ENCODE assay signal across 35 mouse cellular contexts in genomic region chr8:106315402-106316187, GRCm38 (mm10). TPM values are rescaled to one million over a fixed set of nuclear protein-coding genes. Genes with fewer than 3 reads are reported as not detected.
DNase-seq lines count a peak whose midpoint lies in the region; ATAC-seq and TF ChIP-seq lines count a peak whose summit lies in the region.
"Had no signal": no experiment of that assay in that cellular context is flagged by ENCODE, and none has a peak within 500 bp of the region (broad histone marks: within the 10 kb centered on the region; RNA-seq: fewer than 3 reads in every experiment).

No protein-coding gene starts in this region.

- 68% methylated on average over 6 of the region's 6 CpGs for WGBS in stomach, postnatal 0 days
- 82% methylated on average over 6 of the region's 6 CpGs for whole genome bisulfite sequencing in heart, embryonic 11.5 days (ENCODE audit: insufficient replicate concordance)

- H3K27me3 ChIP-seq in stomach, postnatal 0 days (ENCODE audit: control insufficient read depth, insufficient read depth, low read length): no peaks in the 10 kb centered on the region
- peaks cover 2% of the 10 kb centered on the region; the same call in 1 of the 2 replicates for H3K27me3 ChIP-seq in heart, embryonic 11.5 days (ENCODE audit: control insufficient read depth, insufficient read depth, low read length)
- H3K27me3 ChIP-seq: forebrain, embryonic 15.5 days; hindbrain, embryonic 15.5 days; kidney, embryonic 15.5 days; lung, embryonic 15.5 days; midbrain, embryonic 12.5 days; neural tube, embryonic 12.5 days had no signal

- no peak overlapping the region; the same call in 1 of the 2 replicates for H3K27ac ChIP-seq in layer of hippocampus, adult 2 months
- H3K27ac ChIP-seq in stomach, postnatal 0 days (replicated peaks): peak overlapping the region; percentile 63
- no peak overlapping the region for H3K27ac ChIP-seq in heart, embryonic 11.5 days (ENCODE audit: low read depth, low read length)
- H3K27ac ChIP-seq: embryonic facial prominence, embryonic 12.5 days; forebrain, embryonic 10.5 days; forebrain, embryonic 15.5 days; heart, embryonic 10.5 days; hindbrain, embryonic 15.5 days; kidney, embryonic 15.5 days; lung, embryonic 15.5 days; midbrain, embryonic 12.5 days; neural tube, embryonic 12.5 days had no signal

- no peak overlapping the region for H3K4me3 ChIP-seq in layer of hippocampus, adult 2 months
- no peak overlapping the region for H3K4me3 ChIP-seq in stomach, postnatal 0 days (ENCODE audit: low read depth, low read length)
- no peak overlapping the region for H3K4me3 ChIP-seq in heart, embryonic 11.5 days (ENCODE audit: low read depth, low read length)
- H3K4me3 ChIP-seq: embryonic facial prominence, embryonic 12.5 days; forebrain, embryonic 10.5 days; forebrain, embryonic 15.5 days; heart, embryonic 10.5 days; hindbrain, embryonic 15.5 days; kidney, embryonic 15.5 days; lung, embryonic 15.5 days; megakaryocyte, embryonic 14.5 days; midbrain, embryonic 12.5 days; myocyte; neural tube, embryonic 12.5 days had no signal

- H3K4me1 ChIP-seq in stomach, postnatal 0 days (replicated peaks; ENCODE audit: control insufficient read depth, insufficient read depth): no peaks in the 10 kb centered on the region
- no peaks in the 10 kb centered on the region for H3K4me1 ChIP-seq in heart, embryonic 11.5 days (ENCODE audit: control insufficient read depth, insufficient read depth, low read length)
- H3K4me1 ChIP-seq: embryonic facial prominence, embryonic 12.5 days; heart, embryonic 10.5 days; kidney, embryonic 15.5 days; lung, embryonic 15.5 days; megakaryocyte, embryonic 14.5 days; midbrain, embryonic 12.5 days had no signal

- H3K4me2 ChIP-seq in stomach, postnatal 0 days (replicated peaks; ENCODE audit: low read depth): no peak overlapping the region
- no peak overlapping the region for H3K4me2 ChIP-seq in heart, embryonic 11.5 days
- H3K4me2 ChIP-seq: embryonic facial prominence, embryonic 12.5 days; forebrain, embryonic 15.5 days; hindbrain, embryonic 15.5 days; kidney, embryonic 15.5 days; lung, embryonic 15.5 days; midbrain, embryonic 12.5 days; neural tube, embryonic 12.5 days had no signal

- no peak for TF ChIP-seq EP300 in stomach, postnatal 0 days (optimal IDR thresholded peaks at IDR 0.05)

- TF ChIP-seq CTCF in layer of hippocampus, adult 2 months (conservative IDR thresholded peaks at IDR 0.05): peak; percentile 45
- TF ChIP-seq CTCF in stomach, postnatal 0 days (IDR thresholded peaks at IDR 0.05; ENCODE audit: low read depth): no peak

- no peak for DNase-seq in layer of hippocampus, adult 2 months (ENCODE audit: low spot score in 2 of 2)
- DNase-seq in layer of hippocampus, adult 8-10 months (ENCODE audit: low spot score in 2 of 2): no peak
- peak; percentile 61 for DNase-seq in stomach, postnatal 0 days (ENCODE audit: low spot score)
- DNase-seq in Muller cell, postnatal 12 days (ENCODE audit: inconsistent ontology term): no peak
- no peak for DNase-seq in embryo, embryonic 10.5 days (ENCODE audit: low spot score)
- DNase-seq: adrenal gland, adult 2 months; adrenal gland, postnatal 36 days; cerebellum, adult 8-10 months; cerebellum, postnatal 25 days; embryo, embryonic 11 days; heart, postnatal 4 days; kidney, adult 18-20 months; kidney, postnatal 36 days; layer of hippocampus, postnatal 36 days; liver; lung, postnatal 36 days; right cerebral cortex, postnatal 4 days; thymus, adult 2 months; thymus, postnatal 36 days had no signal

- no peaks in the 10 kb centered on the region for H3K9me3 ChIP-seq in stomach, postnatal 0 days (ENCODE audit: control insufficient read depth, low read length)
- H3K9me3 ChIP-seq in heart, embryonic 11.5 days (replicated peaks; ENCODE audit: control insufficient read depth, low read length): no peaks in the 10 kb centered on the region
- H3K9me3 ChIP-seq: embryonic facial prominence, embryonic 12.5 days; forebrain, embryonic 10.5 days; forebrain, embryonic 15.5 days; heart, embryonic 10.5 days; hindbrain, embryonic 15.5 days; kidney, embryonic 15.5 days; lung, embryonic 15.5 days; megakaryocyte, embryonic 14.5 days; midbrain, embryonic 12.5 days; neural tube, embryonic 12.5 days had no signal

- H3K9ac ChIP-seq in stomach, postnatal 0 days (ENCODE audit: low read length): no peak overlapping the region
- H3K9ac ChIP-seq in heart, embryonic 11.5 days (ENCODE audit: low read depth, low read length): no peak overlapping the region
- H3K9ac ChIP-seq: embryonic facial prominence, embryonic 12.5 days; forebrain, embryonic 15.5 days; hindbrain, embryonic 15.5 days; kidney, embryonic 15.5 days; lung, embryonic 15.5 days; midbrain, embryonic 12.5 days; neural tube, embryonic 12.5 days had no signal

- ATAC-seq in hematopoietic stem cell, adult 5-6 weeks (replicated peaks in 1 of 2; ENCODE audit: insufficient read depth in 1 of 2, low FRiP score in 2 of 2, low TSS enrichment in 1 of 2, low read depth in 1 of 2, poor library complexity in 2 of 2, severe bottlenecking in 2 of 2): peak; percentile 80 to 89
- ATAC-seq in megakaryocyte progenitor cell, adult 5-6 weeks (replicated peaks; ENCODE audit: poor library complexity): peak; percentile 66
- ATAC-seq in stomach, postnatal 0 days (ENCODE audit: low FRiP score, low TSS enrichment): peak; percentile 84
- ATAC-seq in heart, embryonic 11.5 days (replicated peaks; ENCODE audit: insufficient number of reproducible peaks, low FRiP score, low TSS enrichment): no peak
- ATAC-seq: activated CD4-positive, CD25-positive, alpha-beta regulatory T cell, adult 4 months; CD4-positive, CD25-positive, alpha-beta regulatory T cell, adult 4 months; forebrain, embryonic 15.5 days had no signal

- H3K36me3 ChIP-seq in stomach, postnatal 0 days (ENCODE audit: control insufficient read depth, insufficient read depth, low read length): no peaks in the 10 kb centered on the region
- H3K36me3 ChIP-seq in heart, embryonic 11.5 days (ENCODE audit: control insufficient read depth, insufficient read depth, low read length): no peaks in the 10 kb centered on the region
- H3K36me3 ChIP-seq: embryonic facial prominence, embryonic 12.5 days; forebrain, embryonic 10.5 days; forebrain, embryonic 15.5 days; heart, embryonic 10.5 days; hindbrain, embryonic 15.5 days; kidney, embryonic 15.5 days; lung, embryonic 15.5 days; midbrain, embryonic 12.5 days; neural tube, embryonic 12.5 days had no signal

RNA-seq across cellular contexts. Expression of gene Smpd3, which starts 22.2 kb away (rescaled TPM):
- 10 to 100 TPM; 74.2 to 75.8 TPM for total RNA-seq in layer of hippocampus, adult 2 months (2021)
- total RNA-seq in layer of hippocampus, adult 8-10 months (2022): 10 to 100 TPM; 66.5 to 69.8 (median 69.7) TPM
- 0.25 and 0.31 TPM in 2 replicates for total RNA-seq in hematopoietic stem cell, adult 5-6 weeks (2017)
- not detected in 2 replicates for total RNA-seq in megakaryocyte progenitor cell, adult 5-6 weeks (2015)
- not detected in 2 replicates for total RNA-seq in megakaryocyte progenitor cell, adult 5-6 weeks (2017)
- 47.6 and 47.7 TPM in 2 replicates for polyA plus RNA-seq in stomach, postnatal 0 days (2015; fragmentation: Nextera tagmentation; extraction: Ambion mirVana)
- polyA plus RNA-seq in heart, embryonic 11.5 days (2014; fragmentation: Nextera tagmentation; extraction: Ambion mirVana): 2.0 and 2.3 TPM in 2 replicates
- polyA plus RNA-seq: activated CD4-positive, CD25-positive, alpha-beta regulatory T cell, adult 4 months had no signal

Comparison
In these comparisons a context has a peak if more than half of its experiments do, and no peak if none do; other contexts are left out.
1. RNA of gene Smpd3, which starts 22.2 kb away (total RNA-seq): 74.2 to 75.8 TPM in layer of hippocampus, adult 2 months and 66.5 to 69.8 TPM in layer of hippocampus, adult 8-10 months; 0.25 to 0.31 TPM in hematopoietic stem cell, adult 5-6 weeks and not detected in megakaryocyte progenitor cell, adult 5-6 weeks; every median in the first group is over 10 times any median in the second.